Mouse (Mus musculus) megakaryocyte, embryonic 14.5 days (primary cell): ENCODE data around the gene Cdkn1a.

Source experiments
- FLI1 ChIP-seq: IDR thresholded peaks from 2 replicates; pipeline ENCODE4 v1.6.1; 2012; ENCODE audit warnings: low read length, inconsistent platforms, mixed read lengths
- GATA1 ChIP-seq: IDR thresholded peaks from 3 replicates; pipeline ENCODE4 v1.6.1; 2012; ENCODE audit warnings: mixed read lengths, low read length, inconsistent platforms, borderline replicate concordance

DNA sequence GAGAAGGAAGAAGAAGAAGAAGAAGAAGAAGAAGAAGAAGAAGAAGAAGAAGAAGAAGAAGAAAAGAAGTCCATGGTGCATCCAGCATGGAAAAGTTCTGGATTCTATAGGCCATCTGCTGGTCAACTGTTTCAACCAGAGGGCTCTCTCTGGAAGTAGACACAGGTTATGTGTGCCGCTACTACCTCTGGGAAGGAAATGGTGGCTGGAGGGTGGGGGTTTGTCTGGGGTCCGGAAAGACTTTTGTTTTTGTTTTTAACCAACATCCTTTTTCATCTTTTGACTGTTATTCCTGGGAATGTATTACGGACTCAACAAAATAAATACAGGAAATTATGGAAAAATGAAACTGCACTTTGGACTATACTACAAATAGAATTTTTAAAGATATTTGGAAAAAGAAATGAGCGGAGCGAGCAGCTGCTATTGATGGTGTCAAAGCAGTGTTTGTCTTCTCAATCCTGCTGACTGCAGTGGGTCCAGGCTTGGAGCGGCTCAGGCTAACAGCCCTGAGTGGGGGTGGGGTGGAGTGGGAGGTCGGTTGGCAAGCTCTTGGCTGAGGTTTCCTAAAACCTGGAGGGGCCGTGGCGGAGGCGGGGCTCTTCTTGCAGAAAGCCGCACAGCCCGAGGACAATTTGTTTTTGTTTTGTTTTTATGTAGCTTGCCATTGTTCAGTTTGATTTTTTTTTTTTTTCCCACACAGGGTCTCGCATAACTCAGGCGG, 12.8 kb upstream of the Cdkn1a start:
- no peak for TF ChIP-seq GATA1
- TF ChIP-seq FLI1, result no peak
